Mouse (Mus musculus): ENCODE results near the gene Rpl31.

Rpl31 gene

GRCm38 (mm10) chr1:39365562-39365961 lies 2.1 kb upstream of the Rpl31 start:
- DNase-seq (ENCODE audit: extremely low read depth, low read depth, low spot score), result no peak

- DNase-seq (ENCODE audit: extremely low read depth, low read depth, low spot score), result no peak
Measured at GRCm38 (mm10) chr1:39367045-39367444, 597 bp upstream of the Rpl31 start.

GRCm38 (mm10) chr1:39368267-39368841 lies 712 bp downstream of the Rpl31 start:
- no peak for DNase-seq (ENCODE audit: extremely low read depth, low read depth, low spot score)

GRCm38 (mm10) chr1:39370431-39370830 lies 2.8 kb downstream of the Rpl31 start:
- no peak for DNase-seq (ENCODE audit: extremely low read depth, low read depth, low spot score)

- no peak for DNase-seq (ENCODE audit: extremely low read depth, low read depth, low spot score)
Measured at GRCm38 (mm10) chr1:39372220-39372843, 4.7 kb downstream of the Rpl31 start.

GRCm38 (mm10) chr1:39373378-39373777 lies 5.7 kb downstream of the Rpl31 start:
- DNase-seq (ENCODE audit: extremely low read depth, low read depth, low spot score), result no peak

- no peak for DNase-seq (ENCODE audit: extremely low read depth, low read depth, low spot score)
Measured at GRCm38 (mm10) chr1:39374231-39374809, 6.7 kb downstream of the Rpl31 start.

GRCm38 (mm10) chr1:39376121-39376520 lies 8.5 kb downstream of the Rpl31 start:
- no peak for DNase-seq (ENCODE audit: extremely low read depth, low read depth, low spot score)

- DNase-seq (ENCODE audit: extremely low read depth, low read depth, low spot score), result no peak
Measured at GRCm38 (mm10) chr1:39376726-39377240, 9.1 kb downstream of the Rpl31 start.

GRCm38 (mm10) chr1:39378540-39378939 lies 10.9 kb downstream of the Rpl31 start:
- DNase-seq (ENCODE audit: extremely low read depth, low read depth, low spot score), result no peak

- DNase-seq (ENCODE audit: extremely low read depth, low read depth, low spot score), result no peak
Measured at GRCm38 (mm10) chr1:39379021-39379420, 11.4 kb downstream of the Rpl31 start.

GRCm38 (mm10) chr1:39381017-39381416 lies 13.4 kb downstream of the Rpl31 start:
- no peak for DNase-seq (ENCODE audit: extremely low read depth, low read depth, low spot score)

- no peak for DNase-seq (ENCODE audit: extremely low read depth, low read depth, low spot score)
Measured at GRCm38 (mm10) chr1:39384914-39385313, 17.3 kb downstream of the Rpl31 start.

- DNase-seq (ENCODE audit: extremely low read depth, low read depth, low spot score), result no peak
Measured at GRCm38 (mm10) chr1:39386456-39386855, 18.8 kb downstream of the Rpl31 start.

- DNase-seq (ENCODE audit: extremely low read depth, low read depth, low spot score), result peak; percentile 56
Measured at GRCm38 (mm10) chr1:39387497-39387896, 19.9 kb downstream of the Rpl31 start.

- no peak for DNase-seq (ENCODE audit: extremely low read depth, low read depth, low spot score)
Measured at GRCm38 (mm10) chr1:39388163-39388562, 20.5 kb downstream of the Rpl31 start.

- no peak for DNase-seq (ENCODE audit: extremely low read depth, low read depth, low spot score)
Measured at GRCm38 (mm10) chr1:39389338-39389737, 21.7 kb downstream of the Rpl31 start.

- DNase-seq (ENCODE audit: extremely low read depth, low read depth, low spot score), result no peak
Measured at GRCm38 (mm10) chr1:39391652-39392051, 24.0 kb downstream of the Rpl31 start.

- no peak for DNase-seq (ENCODE audit: extremely low read depth, low read depth, low spot score)
Measured at GRCm38 (mm10) chr1:39392189-39392588, 24.5 kb downstream of the Rpl31 start.

GRCm38 (mm10) chr1:39393217-39393867 lies 25.7 kb downstream of the Rpl31 start:
- DNase-seq (ENCODE audit: extremely low read depth, low read depth, low spot score), result no peak

- no peak for DNase-seq (ENCODE audit: extremely low read depth, low read depth, low spot score)
Measured at GRCm38 (mm10) chr1:39394096-39394495, 26.5 kb downstream of the Rpl31 start.

GRCm38 (mm10) chr1:39394650-39395049 lies 27.0 kb downstream of the Rpl31 start:
- DNase-seq (ENCODE audit: extremely low read depth, low read depth, low spot score), result no peak
